Mouse (Mus musculus) CD4-positive, CD25-positive, alpha-beta regulatory T cell, adult 4 months (primary cell): ENCODE data around the gene Galnt10. TPM values are rescaled to one million over a fixed set of nuclear protein-coding genes. Genes with fewer than 3 reads are reported as not detected.

Experiments used
- ATAC-seq: one replicate; pipeline ENCODE4 v1.8.0; 2017
- polyA plus RNA-seq, 2 experiments: library from polyadenylated mRNA; unstranded; fragments of 100-300 nt; shearing (Covaris generic); gene quantifications; one replicate each; pipeline ENCODE4 v1.2.1; 2017

Gene Galnt10
- polyA plus RNA-seq, 2 experiments from 2014 or later = 7.4 to 8.3 TPM

DNA sequence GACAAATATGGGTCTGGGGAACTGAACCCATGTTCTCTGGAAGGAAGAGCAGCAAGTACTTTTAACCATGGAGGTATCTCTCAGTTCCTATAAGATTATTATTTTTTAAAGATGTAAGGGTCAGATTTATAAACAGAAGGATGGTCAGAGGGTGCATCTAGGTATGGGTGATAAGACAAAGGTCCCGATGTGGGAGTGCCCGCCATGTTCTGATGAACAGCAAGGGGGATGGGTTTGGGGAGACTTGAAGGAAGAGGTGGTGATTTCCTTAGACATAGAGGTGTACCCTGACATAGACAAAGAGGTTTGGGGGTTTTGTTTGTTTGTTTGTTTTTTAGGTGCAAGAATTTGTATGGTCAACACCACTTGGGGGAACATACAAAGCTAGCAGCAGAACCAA, 1.6 kb upstream of the Galnt10 start:
- no peak for ATAC-seq

- ATAC-seq = peak; percentile 61
Measured at GRCm38 (mm10) chr11:57644245-57645017, 811 bp upstream of the Galnt10 start.

DNA sequence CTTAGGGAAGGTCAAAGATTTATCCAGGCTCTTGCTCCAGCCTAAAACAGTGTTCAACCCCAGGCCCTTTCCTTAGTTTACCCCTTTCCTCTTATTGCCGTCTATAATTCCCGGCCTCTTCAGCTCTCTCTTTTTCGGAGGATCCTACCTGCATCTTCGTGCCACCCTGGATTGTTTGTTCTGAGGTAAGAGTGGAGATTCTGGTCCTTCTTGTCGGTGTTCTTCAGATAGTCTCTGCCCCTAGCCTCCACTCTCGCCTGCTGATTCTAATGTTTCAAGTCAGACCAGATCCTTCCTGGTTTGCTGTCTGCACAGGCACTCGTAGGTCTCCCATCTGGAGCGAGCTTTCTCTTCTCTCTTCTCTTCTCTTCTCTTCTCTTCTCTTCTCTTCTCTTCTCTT, 605 bp downstream of the Galnt10 start:
- ATAC-seq = no peak

- ATAC-seq = no peak
Measured at GRCm38 (mm10) chr11:57646416-57646815, 1.2 kb downstream of the Galnt10 start.

- ATAC-seq = no peak
Measured at GRCm38 (mm10) chr11:57646940-57647339, 1.7 kb downstream of the Galnt10 start.

DNA sequence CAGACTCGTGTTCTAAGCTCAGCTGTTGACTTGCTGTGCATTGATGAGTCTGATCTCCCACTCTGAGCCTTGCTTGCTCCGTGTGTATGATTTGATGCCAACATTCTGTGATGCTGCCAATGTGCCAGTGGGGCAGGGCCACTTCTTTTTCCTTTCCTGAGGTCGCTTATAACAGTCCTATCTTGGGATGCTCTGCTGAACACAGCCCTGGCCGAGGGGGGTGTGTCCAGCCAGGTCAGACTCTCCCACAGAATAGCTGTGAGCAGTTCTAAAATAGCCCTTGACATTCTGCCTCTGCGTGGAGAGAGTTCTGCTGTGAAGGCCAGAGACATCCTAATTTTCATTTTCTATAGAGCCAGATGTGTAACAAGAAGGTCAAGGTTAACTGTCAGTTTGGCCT, 2.2 kb downstream of the Galnt10 start:
- no peak for ATAC-seq

- no peak for ATAC-seq
Measured at GRCm38 (mm10) chr11:57648196-57648800, 3.1 kb downstream of the Galnt10 start.

DNA sequence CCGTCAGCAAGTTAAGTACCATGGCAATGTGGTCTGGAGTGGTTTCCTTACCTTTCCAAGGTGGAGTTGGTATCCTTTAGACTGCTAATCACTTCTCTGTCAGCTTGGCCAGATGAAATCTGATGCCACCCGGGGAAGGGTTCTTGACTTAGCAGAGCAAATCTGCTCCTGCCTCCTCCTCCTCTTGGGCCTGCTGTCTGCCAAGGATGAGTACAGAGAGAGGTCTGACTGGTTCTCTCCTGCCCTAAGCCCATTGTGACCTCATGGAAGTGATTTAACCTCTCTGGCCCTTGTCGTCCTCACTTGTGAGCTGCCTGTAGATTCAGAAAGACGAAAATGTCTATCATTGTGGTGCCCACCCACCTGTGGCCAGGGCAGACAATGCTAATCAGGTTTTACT, 4.0 kb downstream of the Galnt10 start:
- no peak for ATAC-seq

DNA sequence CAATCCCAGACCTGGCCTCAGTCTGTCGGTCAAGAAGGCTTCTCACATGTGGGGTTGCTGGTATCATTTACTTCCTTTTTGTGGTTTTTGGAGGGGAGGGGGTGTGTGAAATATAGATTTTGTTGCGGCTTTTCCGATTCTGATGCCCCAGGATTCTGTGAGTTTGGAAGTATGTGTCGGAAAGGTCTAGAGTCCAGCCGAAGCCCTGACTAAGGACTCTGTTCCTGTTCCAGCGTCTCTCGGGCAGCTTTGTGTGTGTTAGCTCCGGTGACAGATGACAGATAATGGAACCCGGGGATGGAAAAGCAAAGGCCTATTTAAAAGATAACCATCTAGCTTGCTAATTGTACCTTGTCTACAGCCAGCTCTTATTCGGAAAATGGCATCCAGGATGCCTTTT, 4.4 kb downstream of the Galnt10 start:
- no peak for ATAC-seq

GRCm38 (mm10) chr11:57650867-57651266, 5.6 kb downstream of the Galnt10 start:
- ATAC-seq = no peak

DNA sequence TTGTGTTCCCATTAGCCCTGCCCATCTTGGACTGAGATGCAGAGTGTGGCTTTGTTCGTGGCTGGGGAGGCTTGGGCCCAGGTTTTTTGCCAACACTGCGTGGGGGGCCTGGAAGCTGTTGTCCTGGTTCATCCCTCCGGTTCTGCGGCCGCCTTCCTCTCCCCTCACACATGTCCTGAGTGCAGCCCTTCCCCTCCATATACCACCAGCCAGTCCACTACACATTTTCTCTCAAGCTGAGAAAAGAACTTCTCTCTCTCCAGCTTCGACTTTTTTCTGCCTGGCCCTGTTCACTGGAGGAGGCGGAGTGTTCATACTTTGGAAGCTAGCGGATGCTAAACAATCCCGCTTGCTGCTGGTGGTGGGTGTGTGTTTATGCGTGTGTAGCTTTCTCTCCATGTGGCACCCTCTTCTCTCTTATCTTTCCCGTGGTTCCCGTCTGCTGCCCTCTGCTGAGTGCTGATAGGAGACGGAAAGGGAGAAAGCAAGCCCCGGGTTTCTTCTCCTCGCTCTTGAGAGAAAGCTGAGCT, 6.1 kb downstream of the Galnt10 start:
- no peak for ATAC-seq

GRCm38 (mm10) chr11:57652206-57652922, 7.1 kb downstream of the Galnt10 start:
- ATAC-seq = peak; percentile 60

DNA sequence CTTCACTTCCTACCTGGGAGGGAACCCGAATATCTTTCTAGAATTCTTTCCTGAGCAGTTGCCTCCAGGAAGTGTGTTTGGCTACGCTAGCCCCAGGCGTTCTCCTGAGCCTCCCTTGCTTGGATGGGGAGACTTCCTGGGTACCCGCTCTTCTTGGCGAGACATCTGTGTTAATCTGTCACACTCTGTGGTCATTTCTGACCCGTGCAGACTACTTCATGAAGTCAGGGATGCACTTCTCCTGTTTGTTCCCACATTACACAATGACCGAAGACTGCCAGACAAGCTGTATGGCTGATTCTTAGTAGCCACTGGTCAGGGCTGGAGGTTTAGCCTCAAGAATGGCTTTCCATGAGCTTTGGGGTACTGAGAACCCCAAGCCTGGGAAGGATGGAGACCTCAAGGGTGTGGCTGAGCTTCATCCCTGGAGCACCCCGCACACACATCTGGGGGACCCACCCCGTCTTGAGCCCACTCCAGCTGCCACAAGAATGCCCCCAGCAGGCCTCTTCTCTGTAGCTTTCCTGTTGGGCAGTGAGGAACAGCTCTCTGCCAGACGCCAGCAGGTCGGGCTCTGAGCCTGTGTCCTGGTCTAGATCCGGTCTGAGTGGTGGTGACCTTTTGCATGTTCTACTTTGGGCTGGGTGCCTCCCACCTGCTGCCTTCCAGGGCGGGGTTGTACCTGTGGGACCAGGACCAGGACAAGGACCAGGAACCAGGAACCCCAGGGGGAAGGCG, 7.8 kb downstream of the Galnt10 start:
- ATAC-seq = no peak

GRCm38 (mm10) chr11:57653796-57654195, 8.6 kb downstream of the Galnt10 start:
- no peak for ATAC-seq

- no peak for ATAC-seq
Measured at GRCm38 (mm10) chr11:57654386-57654785, 9.1 kb downstream of the Galnt10 start.

DNA sequence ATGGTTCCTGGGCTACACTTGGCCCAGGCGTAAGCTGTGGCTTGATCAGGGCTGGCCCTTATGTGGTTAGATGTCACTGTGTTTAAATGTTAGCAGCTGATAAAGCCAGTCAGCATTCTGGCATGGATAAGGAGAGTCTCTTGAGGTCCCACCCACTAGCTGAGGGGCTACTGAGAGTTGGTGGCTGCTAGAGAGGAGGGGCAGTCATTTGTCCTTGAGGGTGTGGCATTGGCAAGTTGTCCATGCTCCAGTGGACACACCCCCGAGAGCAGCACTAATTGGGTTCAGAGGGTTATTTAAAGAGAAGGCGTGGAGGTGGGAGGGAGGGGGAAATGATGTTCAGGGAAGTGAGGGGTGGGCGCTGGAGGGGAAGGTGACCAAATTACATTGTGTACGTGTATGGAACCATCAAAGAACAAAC, 9.7 kb downstream of the Galnt10 start:
- no peak for ATAC-seq

DNA sequence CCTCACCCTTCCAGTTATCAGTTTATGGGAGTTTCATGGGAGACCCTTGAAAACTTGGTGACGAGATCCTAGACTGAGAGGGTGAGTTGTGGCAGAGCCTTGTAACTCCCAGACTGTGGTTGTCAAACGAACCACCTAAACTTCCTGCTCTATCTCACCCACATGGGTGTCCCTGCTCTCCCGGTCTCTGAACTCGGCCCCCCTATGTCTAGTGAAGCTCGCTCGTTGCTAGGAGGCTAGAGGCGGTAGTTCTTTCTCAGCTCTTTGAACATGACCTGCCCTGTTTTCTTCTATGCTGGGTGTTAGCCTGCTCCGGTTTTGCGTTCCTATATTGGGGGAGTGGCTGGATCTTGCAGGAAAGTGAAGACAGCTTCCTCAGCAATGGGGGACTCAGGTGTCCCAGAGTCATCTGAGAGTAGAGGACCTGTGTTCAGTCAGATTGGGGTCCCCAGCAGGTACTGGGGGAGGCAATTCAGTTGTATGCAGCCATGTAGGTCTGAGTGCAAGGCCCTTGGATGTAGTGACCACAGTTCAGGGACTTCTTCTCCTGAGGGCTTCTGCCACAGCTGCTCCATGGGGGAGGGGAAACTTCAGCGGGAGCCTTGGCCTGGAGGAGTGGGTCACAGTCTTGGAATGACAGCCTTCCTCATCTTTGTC, 10.6 kb downstream of the Galnt10 start:
- ATAC-seq = no peak

DNA sequence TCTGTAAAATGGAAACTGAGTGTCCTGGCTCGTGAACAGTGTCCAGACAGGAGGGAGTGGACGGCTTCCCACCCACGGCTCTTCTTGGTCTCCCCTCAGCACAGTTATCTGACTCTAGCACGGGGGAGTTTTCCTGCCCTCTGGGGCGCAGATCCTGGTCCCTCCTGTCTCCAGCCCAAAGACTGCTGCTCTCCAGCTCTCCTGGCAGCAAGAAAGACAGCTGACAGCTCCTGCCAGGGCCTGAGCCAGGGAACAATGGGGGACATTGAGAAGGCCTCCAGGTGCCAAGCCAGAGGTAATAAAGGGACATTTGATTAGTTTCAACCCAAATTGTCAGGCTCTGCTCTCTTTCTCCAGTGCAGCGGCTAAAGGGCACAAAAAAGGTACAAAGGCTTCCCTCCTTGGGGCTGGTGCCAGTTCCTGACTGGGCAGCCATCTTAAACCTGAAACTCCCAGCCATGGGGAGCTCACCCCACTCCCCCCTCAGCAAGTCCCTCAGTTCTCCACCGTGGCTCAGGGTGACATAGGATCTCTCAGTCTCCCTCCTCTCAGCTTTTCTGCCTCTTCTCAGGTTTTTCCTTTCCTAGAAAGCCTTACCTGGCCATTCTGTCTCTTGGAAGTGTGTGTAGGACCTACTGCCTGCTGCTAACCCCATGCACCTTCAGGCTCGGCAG, 11.5 kb downstream of the Galnt10 start:
- ATAC-seq = no peak

GRCm38 (mm10) chr11:57657370-57658072, 12.3 kb downstream of the Galnt10 start:
- no peak for ATAC-seq

DNA sequence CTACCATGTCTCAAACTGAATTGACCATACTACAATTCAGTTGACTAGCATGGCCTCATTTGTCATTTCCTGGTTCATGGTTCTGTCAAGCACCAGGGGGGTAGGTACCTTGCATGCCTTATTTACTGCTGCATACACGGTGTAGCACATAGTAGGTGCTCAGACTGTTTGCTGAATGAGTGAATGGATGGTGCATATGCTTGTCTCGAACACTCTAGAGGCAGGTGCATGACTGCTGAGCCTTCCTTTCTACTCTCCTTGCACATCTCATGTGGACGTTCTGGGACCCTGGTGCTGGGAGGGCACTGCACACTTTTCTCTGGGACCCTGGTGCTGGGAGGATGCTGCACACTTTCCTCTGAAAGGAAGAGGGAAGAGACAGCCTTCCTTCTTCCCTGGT, 13.0 kb downstream of the Galnt10 start:
- ATAC-seq = no peak

DNA sequence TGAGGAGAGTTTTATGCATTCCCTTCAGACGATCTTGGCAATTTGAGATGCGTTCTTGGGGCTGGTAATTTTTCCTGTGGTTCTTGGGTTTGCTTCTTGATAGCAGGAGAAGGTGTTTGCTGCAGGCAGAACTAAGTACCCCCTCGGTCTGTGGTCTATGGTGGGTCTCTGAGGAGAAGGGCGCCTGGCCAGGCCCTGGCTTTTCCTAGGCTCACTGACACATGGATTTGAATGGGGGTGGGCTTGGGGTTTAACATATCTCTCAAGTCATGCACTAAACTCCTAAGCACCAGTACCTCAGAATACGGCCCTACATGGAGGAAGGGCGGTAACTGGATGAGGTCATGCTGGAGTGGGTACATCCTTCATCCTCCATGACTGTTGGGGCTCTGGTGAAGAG, 13.5 kb downstream of the Galnt10 start:
- ATAC-seq = no peak
